Mouse (Mus musculus) B cell, adult 2 months (primary cell): ENCODE results near the gene Prrg2.

Source experiments
- DNase-seq, 2 experiments: peaks; one replicate each; pipeline ENCODE4 v3.0.0; 2022

Gene Prrg2

DNA sequence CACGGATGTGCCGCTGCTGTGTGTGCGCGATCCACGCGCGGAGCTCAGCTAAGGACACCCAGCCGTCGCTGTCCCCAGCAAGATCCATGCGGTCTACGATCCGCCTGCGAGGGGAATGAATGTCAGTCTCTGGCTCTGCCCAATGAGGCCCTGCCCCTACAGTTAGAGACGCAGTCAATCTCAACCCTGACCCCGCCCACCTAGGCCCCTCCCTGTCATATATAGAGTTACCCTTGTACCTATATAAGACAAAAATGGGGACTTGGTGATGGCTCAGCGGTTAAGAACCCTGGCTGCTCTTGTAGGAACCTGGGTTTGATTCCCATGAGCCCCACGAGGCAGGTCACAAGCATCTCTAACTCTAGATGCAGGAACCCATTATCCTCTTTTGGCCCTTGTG lies 26.1 kb upstream of the Prrg2 start:
- DNase-seq = no peak

- DNase-seq = peak in 1 of 2 experiments; percentile 19
Observed at GRCm38 (mm10) chr7:45086084-45086483, 23.6 kb upstream of the Prrg2 start.

- DNase-seq = no peak
Observed at GRCm38 (mm10) chr7:45083300-45083890, 20.9 kb upstream of the Prrg2 start.

DNA sequence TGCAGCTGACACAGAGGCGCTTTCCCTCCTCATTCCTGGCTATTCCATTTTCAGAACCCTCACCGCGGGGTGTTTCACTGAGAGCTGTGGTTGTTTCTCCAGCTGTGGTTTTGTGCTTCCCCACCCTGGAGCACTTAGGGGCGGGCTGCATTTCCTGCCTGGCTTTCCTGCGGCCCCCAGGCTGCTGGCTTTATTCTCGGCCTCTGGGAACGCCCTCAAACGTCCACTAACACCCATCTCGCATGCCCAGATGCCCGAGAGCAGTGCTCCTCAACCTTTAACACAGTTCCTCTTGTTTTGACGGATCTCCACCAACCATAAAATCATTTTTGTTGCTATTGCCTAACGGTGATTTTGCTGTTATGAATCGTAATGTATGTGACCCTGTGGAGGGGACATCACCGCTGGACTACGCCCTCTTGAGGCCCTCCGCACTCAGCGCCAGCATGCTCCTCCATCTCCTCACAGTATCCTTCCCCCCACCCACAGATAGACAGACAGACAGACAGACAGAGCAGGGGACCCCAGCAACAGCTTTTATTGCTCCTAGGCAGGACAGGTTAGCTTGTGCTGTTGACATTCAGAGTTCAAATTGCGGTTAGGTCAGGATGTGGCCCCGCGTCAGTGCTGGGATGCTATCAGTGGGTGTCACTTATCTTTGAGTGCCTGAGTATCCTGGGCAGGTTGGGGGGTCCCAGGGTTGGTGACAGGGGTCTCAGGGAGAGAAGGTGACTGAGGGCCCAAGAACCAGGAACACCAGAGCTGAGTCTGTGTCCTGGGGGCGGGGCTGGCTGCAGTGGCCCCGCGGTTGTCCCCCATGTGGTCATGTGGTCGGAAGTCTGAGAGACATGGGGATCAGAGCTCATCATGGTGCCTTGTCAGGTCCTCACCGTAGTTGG lies 20.2 kb upstream of the Prrg2 start:
- peak; percentile 64 to 67 for DNase-seq

GRCm38 (mm10) chr7:45081016-45081415 lies 18.5 kb upstream of the Prrg2 start:
- no peak for DNase-seq

DNA sequence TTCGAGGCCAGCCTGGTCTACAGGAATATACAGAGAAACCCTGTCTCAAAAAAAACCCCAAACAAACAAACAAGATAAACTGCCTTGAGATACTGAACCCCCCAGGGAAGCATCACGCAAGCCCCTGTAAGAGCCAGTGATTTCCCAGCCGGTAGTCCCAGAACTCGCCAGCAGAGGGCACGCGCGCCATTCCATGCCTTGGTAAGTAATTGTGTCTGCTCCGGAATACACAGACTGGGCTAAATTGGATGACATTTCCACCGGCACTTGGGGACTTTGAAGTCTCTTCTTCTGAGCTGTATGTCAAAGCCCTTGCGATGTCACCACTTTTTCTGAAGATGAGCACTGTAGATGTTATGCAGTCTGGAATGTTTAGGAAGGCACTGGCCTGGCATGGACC lies 17.4 kb upstream of the Prrg2 start:
- peak; percentile 94 to 95 for DNase-seq

DNA sequence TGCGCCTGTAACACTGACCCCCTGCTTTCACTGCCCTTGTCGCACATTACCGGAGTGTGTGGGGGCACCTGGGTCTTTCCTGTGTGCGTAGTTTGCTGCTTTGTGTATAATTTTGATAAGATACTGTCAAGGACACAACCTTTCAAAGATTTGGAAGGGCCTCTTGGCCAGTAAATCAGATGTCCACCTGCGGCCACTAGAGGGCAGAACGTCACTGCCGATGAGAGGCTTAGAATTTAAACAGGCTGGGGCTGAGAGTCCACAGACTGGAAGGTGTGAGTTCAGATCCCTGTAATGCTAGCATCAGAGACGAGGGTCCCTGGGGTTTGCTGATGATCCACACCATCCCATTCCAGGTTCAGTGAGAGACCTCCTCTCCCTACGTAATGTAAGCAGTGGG lies 16.0 kb upstream of the Prrg2 start:
- DNase-seq = peak; percentile 82 to 84

- no peak for DNase-seq
Observed at GRCm38 (mm10) chr7:45077829-45078228, 15.4 kb upstream of the Prrg2 start.

GRCm38 (mm10) chr7:45077322-45077721 lies 14.8 kb upstream of the Prrg2 start:
- DNase-seq = no peak

- DNase-seq = no peak
Observed at GRCm38 (mm10) chr7:45076501-45076900, 14.0 kb upstream of the Prrg2 start.

GRCm38 (mm10) chr7:45075405-45075804 lies 12.9 kb upstream of the Prrg2 start:
- no peak for DNase-seq

- no peak for DNase-seq
Observed at GRCm38 (mm10) chr7:45073949-45074348, 11.5 kb upstream of the Prrg2 start.

DNA sequence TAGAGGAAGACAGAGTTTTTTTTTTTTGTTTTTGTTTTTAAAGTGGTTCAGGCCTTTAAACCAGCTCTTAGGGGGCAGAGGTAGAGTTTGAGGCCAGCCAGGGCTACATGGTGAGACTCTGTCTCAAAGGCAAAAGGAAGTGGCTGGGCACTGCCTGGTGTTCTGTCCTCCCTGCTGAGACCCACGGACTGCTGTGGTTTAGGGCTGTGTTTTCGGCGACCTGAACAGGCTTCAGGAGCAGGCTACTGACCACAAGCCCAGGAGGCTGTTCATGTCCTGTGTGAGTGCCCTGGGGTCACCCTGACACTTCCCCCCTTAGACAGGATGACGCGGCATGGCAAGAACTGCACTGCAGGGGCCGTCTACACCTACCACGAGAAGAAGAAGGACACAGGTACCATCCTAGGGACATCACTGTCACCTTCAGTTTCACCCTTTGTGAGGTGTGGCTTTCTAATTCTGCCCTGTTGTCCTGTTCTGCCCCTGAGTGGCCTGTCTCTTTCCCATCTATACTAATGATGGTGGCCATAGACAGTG lies 10.8 kb upstream of the Prrg2 start:
- no peak for DNase-seq

DNA sequence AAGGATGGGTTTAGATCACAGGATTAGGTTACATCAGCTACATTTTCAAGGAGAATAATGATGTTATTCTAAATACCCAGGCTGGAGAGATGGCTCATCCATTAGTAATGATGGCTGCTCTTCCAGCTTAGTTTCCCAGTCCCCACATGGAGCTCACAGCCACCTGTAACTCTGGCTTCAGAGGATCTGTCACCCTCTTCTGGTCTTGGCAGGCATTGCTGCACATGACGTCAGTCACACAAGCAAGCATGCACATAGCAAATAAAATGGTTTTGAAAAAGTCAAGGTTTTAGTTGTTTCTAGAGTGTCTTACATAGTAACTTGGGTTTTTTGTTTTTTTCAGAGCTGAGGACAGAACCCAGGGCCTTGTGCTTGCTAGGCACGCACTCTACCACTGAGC lies 9.8 kb upstream of the Prrg2 start:
- no peak for DNase-seq

DNA sequence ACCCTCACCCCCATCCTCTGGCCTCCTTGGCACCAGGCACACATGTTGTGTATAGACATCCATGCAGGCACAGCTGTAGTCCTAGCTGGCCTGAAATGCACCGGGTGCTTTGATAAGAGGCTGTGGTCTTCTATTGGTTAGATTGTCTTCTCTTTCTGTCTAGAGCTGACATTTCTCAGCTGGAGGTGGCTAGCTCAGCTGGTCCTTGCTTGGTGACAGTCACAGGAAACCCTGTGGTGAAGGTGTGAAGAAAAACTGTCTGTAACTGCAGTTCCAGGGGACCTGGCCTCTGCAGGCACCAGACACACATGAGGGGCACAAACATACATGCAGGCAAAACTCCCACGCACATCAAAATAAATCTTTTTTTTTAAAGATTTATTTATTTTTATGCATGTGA lies 7.2 kb upstream of the Prrg2 start:
- DNase-seq = no peak

GRCm38 (mm10) chr7:45068000-45068318 lies 5.5 kb upstream of the Prrg2 start:
- DNase-seq = peak; percentile 62 to 63

GRCm38 (mm10) chr7:45067190-45067999 lies 4.9 kb upstream of the Prrg2 start:
- DNase-seq = no peak

- peak in 1 of 2 experiments; percentile 18 for DNase-seq
Observed at GRCm38 (mm10) chr7:45061532-45062075, 873 bp downstream of the Prrg2 start.

GRCm38 (mm10) chr7:45060632-45061122 lies 1.8 kb downstream of the Prrg2 start:
- DNase-seq = no peak

DNA sequence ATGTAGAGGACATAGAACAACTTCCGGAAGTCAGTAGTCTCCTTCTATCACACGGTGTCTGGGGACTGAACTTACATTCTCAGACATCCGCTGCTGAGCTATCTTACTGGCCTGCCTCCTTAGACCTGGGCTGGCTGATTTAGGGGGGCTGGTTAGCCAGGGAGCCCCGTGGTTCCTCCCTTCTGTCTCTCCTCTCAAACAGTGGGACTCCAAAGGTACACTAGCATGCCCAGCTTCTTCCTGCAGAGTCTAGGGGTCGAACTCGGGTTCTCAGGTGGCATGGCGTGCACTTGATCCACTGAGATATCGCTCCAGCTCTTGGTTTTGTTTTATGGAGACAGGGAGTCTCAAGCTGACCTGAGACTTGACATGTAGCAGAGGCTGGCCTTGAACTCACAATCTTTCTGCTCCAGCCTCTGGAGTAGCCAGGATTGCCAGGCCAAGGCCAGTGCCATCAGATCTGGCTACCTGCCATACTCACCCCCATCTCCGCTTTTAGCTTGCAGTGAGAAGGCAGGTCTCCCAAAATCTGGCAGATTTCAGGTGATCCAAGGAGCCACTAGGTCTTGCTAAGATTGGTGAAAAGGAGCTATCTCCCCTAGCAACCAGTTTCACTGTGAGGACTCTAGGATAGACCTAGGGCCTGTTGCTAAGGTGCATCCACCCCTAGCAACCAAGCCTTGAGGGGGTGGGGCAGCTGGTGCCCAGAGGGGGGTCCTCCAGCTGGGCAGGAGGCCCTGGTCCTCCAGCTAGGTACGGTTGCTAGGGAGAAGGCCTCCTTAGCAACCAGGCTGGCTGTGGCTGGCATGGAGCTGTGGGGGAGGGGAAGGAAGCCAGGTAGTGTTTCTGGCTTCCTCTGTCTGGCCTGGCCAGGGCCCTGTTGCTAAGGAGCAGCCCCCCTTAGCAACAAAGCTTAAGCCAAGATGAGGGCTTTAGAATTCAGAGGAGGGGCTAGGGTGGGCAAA lies 3.6 kb downstream of the Prrg2 start:
- DNase-seq = no peak

DNA sequence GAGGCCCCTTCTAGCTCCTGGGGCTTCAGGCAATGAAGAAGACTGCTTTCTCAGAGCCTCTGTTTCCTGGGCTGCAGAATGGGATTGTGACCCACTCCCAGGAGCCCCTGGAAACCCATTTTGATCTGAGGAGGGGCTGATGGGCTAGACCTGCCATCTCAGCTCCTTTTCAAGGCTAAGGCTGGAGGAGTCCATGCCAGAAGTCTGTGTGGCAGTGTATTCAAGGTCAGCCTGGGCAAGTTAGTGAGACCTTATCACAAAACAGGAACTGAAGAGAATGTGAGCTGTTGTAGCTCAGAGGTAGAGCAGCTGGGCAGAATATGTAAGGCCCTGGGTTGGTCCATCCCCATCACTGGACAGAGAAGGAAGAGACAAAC lies 5.5 kb downstream of the Prrg2 start:
- DNase-seq = no peak
